Mouse (Mus musculus): ENCODE data around the gene Rbfox3.

GRCm38 (mm10) chr11:118934925-118935324, 23.5 kb upstream of the Rbfox3 start:
- no peak for TF ChIP-seq CTCF (IDR thresholded peaks at IDR 0.05; ENCODE audit: low read depth)
- no peak for TF ChIP-seq EP300 (IDR thresholded peaks at IDR 0.05; ENCODE audit: low read depth)

All from liver, embryonic 14.5 days (tissue).